Mouse (Mus musculus): ENCODE measurements around the gene Fam168b.

Gene Fam168b

GRCm38 (mm10) chr1:34842887-34843618, at the start of gene Fam168b:
Gene Fam168b (minus strand): TSS chr1:34843065.
- peak; percentile 82 for DNase-seq (ENCODE audit: low spot score)

DNA sequence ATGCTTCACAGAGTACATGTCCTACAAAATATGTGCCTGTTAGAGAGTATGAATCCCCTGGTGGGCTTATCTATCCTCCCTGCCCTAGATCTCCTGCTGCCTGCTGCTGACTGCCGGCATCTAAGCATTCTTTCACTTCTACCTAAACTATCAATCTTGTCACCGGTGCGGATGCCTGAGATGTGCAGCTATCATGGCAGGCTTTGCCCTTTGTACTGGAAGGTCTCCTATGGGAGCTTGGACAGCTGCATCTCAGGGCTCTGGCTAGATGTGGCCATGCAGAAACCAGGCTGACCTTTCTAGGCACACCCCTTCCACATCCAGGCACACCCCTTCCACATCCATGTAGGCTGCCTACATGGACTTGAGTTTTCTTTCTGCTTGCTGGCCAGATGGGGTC, 49.6 kb upstream of the Fam168b start:
- DNase-seq (ENCODE audit: low spot score): no peak

DNA sequence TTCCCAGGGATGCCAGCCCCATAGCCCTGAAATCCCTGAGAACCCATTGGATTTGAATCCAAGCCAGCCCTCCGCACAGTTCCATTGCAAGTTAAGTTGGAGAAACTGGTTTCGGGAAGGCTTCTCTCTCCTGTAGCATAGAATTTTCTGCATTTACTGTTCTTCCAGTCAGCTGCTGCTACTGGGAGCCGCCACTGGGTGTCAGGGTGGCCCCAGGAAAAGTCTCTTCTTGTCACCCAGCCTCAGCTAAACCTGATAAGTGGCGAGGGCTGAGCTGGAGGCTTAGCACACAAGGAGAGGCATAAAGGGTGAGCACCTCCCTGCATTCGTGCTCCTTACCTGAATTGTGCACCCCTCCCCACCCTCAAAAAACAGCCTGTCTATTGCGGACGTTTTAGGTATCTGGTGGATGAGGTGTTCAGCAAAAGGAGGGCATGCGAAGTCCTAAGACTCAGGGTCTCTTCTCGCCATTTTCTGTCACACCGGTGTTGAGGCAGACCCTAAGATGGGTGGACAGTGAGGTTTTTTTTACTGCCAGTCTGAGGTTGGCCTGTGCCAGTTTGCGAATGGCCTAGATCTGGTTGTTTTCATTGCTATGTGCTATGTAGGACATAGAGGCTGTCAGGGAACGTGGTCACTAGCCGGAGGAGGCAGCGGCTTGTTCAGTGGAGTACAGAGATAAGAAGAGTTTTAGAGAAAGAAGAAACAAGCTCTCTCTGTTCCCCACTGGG, 48.9 kb upstream of the Fam168b start:
- no peak for DNase-seq (ENCODE audit: low spot score)

- no peak for DNase-seq (ENCODE audit: low spot score)
These were observed 40.9 kb upstream of the Fam168b start for GRCm38 (mm10) chr1:34883776-34884175.

DNA sequence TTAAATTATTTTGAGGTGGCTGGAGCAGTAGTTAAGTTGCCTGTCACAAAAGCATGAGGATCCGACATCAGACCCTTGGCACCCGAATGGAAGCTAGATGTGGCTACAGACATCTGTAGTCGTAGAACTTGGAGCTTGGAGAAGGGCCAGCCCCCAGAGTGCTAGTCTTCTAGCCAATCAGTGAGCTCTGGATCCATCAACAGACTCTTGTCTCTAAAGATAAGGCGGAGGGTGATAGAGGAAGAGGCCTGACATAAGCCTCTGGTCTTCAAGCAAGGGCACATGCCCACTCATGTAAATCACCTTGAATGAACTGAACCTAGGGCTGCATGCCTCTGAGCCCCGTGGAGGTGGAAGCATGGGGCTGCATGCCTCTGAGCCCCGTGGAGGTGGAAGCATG, 36.7 kb upstream of the Fam168b start:
- no peak for DNase-seq (ENCODE audit: low spot score)

GRCm38 (mm10) chr1:34873551-34873950, 30.7 kb upstream of the Fam168b start:
- no peak for DNase-seq (ENCODE audit: low spot score)

DNA sequence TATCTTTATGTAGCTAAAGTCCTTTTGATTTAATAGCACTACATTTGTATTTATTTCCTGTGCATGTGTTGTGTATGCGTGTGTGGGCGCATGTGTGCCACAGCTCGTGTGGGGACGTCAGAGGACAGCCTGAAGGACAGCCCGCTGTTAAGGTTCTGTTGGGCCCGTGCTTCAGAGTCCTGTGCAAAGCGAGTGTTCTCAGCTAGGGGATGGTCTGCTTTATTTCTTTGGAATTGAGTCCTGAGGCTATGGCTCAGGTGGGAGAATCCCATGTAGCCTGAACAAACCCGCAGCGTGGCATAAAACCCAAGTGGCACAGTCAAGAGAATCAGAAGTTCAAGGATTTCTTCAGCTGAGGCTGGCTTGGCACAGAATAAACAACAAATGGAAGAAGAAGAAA, 28.3 kb upstream of the Fam168b start:
- no peak for DNase-seq (ENCODE audit: low spot score)

GRCm38 (mm10) chr1:34869231-34869630, 26.4 kb upstream of the Fam168b start:
- DNase-seq (ENCODE audit: low spot score): no peak

DNA sequence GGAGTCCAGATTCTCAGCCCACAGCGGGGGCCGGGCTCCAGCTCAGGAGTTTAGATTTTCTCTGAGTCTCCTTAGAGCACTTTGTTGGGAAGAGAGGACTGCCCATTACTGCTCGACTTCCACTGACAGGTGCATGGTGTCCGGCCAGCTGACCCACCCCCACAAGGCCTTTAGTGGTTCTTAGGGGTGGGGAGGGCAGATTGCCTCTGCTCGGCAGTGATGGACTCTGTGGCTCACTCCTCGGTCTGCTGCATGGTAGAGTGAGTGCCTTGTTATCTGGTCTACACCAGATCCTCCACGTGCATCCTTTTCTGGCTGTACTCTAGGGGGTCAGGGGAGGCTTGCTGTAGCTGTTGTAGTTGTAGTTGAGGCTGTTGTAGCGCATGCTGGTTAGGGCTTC, 25.5 kb upstream of the Fam168b start:
- DNase-seq (ENCODE audit: low spot score): no peak

DNA sequence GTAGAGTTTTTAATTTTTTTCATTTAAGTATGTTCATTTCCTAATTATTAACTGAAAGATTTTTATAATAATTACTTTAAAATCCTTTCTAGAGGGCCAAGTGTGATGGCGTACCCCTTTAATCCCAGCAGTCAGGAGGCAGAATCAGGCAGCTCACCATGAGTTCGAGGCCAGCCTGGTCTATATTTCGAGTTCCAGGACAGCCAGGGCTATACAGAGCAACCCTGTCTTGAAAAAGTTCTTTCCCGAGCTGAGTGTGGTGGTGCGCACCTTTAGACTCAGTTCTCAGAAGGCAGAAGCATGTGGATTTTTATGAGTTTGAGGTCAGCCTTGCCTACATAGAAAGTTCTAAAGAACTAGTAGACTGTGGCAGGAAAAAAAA, 24.7 kb upstream of the Fam168b start:
- DNase-seq (ENCODE audit: low spot score): no peak

DNA sequence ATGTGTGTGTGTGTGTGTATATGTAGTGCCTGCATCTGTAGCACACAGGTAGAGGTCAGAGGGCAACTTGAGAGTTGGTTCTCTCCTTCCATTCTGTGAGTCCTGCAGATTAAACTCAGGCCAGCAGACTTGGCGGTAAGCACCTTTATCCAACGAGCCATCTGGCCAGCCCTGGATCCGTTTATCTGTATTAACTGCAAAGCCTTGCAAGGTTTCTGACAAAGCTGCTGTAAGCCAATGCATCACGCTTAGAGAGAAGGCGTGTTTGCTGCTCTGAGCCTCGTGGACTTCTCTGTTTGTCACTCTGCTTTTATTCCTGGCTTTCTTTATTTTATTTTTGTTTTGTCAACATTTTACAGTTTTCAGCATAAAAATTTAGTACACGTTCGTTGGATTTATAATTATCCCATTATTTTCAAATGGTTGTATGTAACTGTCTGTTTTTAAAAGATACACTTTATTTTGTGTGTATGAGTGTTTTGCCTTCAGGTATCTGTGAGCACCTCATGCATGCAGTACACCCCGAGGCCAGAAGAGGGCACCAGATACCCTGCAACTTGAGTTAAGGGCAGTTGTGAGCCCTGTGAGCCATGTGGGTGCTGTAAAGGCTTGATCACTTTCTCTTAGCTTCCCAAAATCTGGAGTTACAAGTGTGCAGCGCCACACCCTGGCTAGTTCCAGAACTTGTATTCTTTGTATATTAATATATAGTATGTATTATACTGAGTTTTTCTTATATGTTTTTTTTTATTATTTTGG, 24.1 kb upstream of the Fam168b start:
- DNase-seq (ENCODE audit: low spot score): peak; percentile 73

DNA sequence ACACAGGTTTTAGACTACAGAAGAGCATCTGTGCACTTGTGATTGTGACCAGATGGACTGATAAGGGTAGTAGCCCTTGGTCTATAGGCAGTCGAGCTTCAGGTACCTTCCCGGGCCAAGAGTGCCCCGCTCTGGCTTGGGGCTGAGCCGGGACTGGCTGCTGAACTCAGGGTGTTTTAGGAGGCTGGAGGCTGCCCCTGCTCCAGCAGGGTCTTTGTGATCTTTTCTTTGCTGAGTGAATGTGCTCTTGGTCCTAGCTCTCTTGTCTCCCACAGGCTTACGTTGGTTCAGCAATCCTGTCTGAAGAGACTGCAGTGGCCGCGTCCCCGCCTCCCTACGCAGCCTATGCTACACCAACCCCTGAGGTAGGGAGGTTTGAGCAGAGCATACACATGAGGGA, 23.0 kb upstream of the Fam168b start:
- DNase-seq (ENCODE audit: low spot score): no peak

- no peak for DNase-seq (ENCODE audit: low spot score)
These were observed 21.4 kb upstream of the Fam168b start for GRCm38 (mm10) chr1:34864243-34864642.

DNA sequence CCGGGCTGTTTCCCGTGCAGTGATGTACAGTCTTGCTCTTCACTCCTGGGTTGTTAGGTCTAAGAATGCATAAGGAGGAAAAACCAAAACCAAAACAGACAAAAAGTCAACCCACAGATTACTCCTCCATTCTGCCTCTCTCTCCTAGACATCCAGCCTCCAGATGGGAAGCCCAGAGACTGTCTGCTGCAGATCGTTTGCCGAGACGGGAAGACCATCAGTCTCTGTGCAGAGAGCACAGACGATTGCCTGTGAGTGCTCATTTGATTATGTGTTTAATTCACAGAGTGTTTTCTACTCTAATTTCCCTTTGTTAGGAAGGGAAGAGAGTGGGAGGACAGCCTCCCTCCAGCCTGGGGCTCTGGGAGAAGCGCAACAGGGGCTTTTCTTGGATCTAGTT, 20.5 kb upstream of the Fam168b start:
- DNase-seq (ENCODE audit: low spot score): no peak

- DNase-seq (ENCODE audit: low spot score): no peak
These were observed 20.0 kb upstream of the Fam168b start for GRCm38 (mm10) chr1:34862877-34863276.

DNA sequence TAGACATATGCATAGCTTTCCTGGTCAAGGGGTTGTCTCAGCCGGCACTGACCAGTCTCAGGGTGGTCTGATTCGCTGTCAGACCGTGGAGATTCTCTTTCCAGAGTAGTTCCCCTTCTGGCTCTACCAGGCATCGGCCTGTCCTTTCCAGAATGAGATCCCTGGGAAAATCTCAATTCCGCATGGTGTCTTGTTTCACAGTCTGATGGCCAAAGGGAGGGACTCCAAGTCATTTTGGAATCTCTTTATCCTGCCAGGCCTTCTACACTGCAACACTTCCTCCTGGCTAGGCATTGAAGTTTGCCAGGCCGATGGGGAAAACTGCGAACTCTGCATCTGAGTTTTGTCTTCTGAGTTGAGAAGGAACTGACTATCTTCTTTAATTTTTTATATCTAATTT, 17.3 kb upstream of the Fam168b start:
- no peak for DNase-seq (ENCODE audit: low spot score)

DNA sequence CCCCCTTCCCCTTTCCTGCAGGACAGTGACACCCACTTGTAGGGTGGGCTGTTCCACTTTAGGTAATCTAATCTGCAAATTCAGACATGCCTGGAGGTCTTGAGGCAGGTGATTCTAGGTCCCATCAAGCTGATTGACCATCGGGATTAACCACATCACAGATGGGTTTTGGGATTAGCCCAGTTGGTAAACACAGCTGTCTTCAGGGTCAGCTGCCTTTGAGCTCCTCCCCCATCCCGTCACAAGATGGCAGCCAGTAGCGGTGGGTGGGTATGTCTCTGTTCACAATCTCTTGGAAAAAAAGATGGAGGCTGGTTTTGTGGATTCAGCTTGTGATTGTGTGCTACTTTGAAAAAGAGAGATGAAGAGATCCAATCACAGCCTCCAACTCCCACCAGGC, 16.9 kb upstream of the Fam168b start:
- DNase-seq (ENCODE audit: low spot score): no peak

- no peak for DNase-seq (ENCODE audit: low spot score)
These were observed 15.8 kb upstream of the Fam168b start for GRCm38 (mm10) chr1:34858671-34859070.

DNA sequence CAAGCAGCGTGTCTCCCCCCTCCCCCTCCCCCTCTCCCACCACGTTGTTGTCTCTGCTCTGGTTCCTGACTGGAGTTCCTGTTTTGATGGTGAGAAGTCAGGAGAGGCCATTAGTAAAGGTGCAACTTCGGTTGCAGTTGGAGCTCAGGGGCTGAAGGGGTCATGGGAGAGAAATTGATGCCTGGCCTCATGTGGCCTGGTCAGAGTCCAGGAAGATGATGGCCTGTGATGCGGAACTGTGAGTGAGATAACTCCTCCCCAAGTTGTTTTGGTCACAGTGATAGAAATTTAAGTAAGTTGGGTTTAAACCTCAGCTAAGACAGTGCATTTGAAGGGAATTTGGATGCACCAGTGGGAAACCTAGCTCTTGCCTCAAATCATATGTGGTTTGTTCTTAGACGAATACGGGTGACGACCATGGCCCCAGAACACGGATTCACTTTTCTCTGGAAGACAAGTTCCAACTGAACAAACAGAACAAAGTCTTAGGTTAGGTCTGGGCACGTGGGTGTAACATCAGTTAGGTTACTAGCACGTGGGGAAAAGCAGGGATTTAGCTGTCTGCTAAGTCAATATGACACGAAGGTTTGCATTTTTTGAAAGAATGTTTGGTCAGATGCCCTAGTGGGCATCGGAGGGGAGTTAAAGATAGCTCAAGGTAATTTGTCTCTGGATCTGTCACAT, 12.3 kb upstream of the Fam168b start:
- DNase-seq (ENCODE audit: low spot score): no peak

- no peak for DNase-seq (ENCODE audit: low spot score)
These were observed 10.9 kb upstream of the Fam168b start for GRCm38 (mm10) chr1:34853786-34854185.

GRCm38 (mm10) chr1:34852116-34852878, 9.4 kb upstream of the Fam168b start:
- no peak for DNase-seq (ENCODE audit: low spot score)

DNA sequence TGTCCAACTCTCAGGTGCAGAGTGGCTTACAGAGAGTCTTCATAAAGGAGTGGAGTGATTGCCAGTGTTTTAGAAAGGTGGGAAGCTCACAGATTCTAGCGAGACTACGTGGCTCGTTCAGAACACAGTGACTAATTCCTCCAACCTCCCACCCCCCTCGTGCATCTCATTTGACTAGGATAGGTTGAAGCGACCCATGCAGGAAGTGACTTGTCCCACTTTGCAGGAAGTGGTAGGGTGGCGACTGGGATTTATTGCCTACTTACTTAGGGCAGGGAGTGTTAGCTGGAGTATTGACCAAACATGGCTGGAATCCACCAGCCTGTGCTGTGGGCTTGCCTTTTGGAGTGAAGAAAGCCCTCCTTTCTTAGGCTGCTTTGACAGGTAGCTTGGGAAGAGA, 8.7 kb upstream of the Fam168b start:
- DNase-seq (ENCODE audit: low spot score): no peak
